Mouse (Mus musculus): ENCODE measurements around the gene Tfap2e. TPM values are rescaled to one million over a fixed set of nuclear protein-coding genes. Genes with fewer than 3 reads are reported as not detected.
A peak's percentile ranks its signal among the peaks of the same experiment; 100 is the strongest.

Tfap2e gene
- polyA plus RNA-seq, 2 experiments from 2014 or later: not detected

DNA sequence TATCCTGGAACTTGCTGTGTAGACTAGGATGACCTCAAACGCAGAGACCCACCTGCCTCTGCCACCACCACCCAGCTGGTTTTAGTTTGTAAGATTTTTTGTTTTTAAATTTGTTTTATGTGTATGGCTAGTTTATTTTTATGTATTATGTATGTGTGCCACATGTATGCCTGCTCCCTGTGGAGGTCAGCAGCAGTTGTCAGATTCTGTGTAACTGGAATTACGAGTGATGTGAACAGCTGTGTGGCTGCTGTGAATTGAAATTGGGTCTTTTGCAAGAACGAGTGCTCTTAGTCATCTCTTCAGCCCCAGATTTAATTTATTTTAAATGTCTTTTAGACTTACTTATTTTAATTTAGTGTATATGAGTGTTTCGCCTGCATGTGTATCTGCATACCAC is 39.1 kb downstream of the Tfap2e start:
- ATAC-seq: no peak

DNA sequence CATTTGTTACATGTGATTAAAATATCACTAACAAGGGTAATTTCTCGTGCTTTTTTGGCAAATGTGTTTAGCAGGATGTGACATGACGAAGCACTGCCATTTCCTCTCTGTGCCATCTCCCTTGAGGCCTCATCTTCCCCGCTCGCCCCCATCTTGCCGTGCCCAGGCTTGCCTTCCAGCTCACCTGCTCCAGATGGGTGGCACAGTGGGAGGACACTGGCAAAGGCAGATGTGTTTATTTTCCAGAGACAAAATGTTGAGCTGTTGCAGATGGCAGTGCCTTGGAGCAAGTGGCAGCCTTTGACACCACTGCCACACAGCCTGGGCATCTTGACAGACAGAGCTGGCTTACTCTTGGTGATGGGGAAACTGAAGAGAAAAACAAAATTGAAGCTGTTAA is 43.0 kb downstream of the Tfap2e start:
- ATAC-seq: no peak

- no peak for ATAC-seq
Measured at GRCm38 (mm10) chr4:126689457-126689856, 46.6 kb downstream of the Tfap2e start.

DNA sequence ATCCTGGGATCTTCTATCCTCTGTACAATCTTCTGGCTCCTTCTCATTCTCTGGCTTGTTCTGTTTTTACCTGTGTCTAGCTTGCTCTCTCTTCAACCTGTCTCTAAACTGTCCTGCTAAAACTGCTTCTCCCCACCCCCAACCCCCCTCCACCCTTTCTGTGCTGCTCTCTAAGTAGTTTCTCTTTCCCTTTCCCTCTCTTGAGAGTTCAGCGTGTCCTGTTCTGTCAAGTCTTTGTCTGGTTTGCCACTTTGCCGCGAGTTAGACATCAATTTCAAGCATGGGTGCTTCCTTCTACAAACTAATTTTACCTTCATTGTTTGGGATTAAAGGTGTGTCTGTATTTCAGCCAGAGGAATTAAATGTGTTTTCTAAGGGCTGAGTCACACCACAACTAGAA is 53.0 kb downstream of the Tfap2e start:
- peak; percentile 93 for ATAC-seq

DNA sequence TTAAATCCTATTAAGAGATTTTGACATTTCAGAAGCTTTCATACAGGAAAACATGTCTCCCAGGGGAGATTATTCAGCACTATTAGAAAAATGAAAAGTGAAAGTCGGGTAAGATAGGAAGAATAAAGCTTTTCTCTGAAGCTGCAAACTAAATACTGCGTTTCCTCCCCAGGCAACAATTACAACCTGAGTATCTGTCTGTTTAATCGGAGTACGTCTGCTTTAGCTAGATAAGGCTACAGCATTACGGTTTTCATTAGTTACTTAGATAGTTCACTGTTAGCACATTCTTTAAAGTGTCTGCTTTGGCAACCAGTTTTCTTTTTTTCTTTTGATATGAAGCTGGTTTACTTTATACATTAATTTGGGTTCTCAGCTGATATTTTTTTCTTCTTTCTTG is 53.7 kb downstream of the Tfap2e start:
- no peak for ATAC-seq

GRCm38 (mm10) chr4:126677054-126678003 is 58.7 kb downstream of the Tfap2e start, which contains the start of gene Psmb2:
Gene Psmb2 (plus strand): TSS chr4:126677630.
- peak; percentile 97 for ATAC-seq

DNA sequence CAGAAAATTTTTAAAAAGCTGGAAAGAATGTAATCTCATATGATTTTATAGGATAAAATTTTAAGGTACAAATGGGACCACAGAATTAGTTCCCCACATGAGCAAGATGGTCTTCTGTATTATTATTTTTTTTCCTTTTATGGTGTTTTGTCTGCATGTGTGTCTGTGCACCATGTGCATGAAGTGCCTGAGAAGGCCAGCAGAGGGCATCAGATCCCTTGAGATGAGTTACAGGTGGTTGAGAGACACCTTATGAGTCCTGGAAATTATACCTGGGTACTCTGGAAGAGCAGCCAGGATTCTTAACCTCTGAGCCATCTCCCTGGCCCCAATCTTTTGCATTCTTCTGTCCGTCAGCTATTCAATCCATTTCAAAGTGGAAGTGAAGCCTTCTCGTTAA is 69.0 kb downstream of the Tfap2e start:
- ATAC-seq: no peak

Other genes with a start within 250 kb of the Tfap2e start
- under 1 TPM in 1 of 2 experiments, not detected in 1; 0.09 TPM for gene Ago4, start 202.8 kb downstream of the Tfap2e start, polyA plus RNA-seq (2017; shearing (Covaris generic))
- 1 to 10 TPM; 3.3 to 4.1 TPM for gene Clspn, start 179.3 kb downstream of the Tfap2e start, polyA plus RNA-seq (2017; shearing (Covaris generic))
- under 1 TPM; 0.36 to 0.82 TPM for gene 5730409E04Rik, start 126.4 kb downstream of the Tfap2e start, polyA plus RNA-seq (2017; shearing (Covaris generic))
- gene Psmb2, start 58.6 kb downstream of the Tfap2e start, polyA plus RNA-seq (2017; shearing (Covaris generic)): 100 to 1,000 TPM; 301 to 327 TPM
- gene Ncdn, start 17.2 kb upstream of the Tfap2e start, polyA plus RNA-seq (2017; shearing (Covaris generic)): 10 to 100 TPM in 1 of 2 experiments, 1 to 10 TPM in 1; 8.7 to 12.1 TPM
- 10 to 100 TPM; 21.4 to 22.1 TPM for gene AU040320, start 17.3 kb upstream of the Tfap2e start, polyA plus RNA-seq (2017; shearing (Covaris generic))
- gene Zmym4, start 231.9 kb upstream of the Tfap2e start, polyA plus RNA-seq (2017; shearing (Covaris generic)): 10 to 100 TPM; 16.3 to 19.7 TPM

Measured in CD4-positive, CD25-positive, alpha-beta regulatory T cell, adult 4 months (primary cell).